Mouse (Mus musculus) cortical plate, adult 2 months (tissue): ENCODE data around the gene Lhfpl1.

Experiments
- CTCF ChIP-seq: fragments of 200-500 bp; IDR thresholded peaks from 2 replicates; pipeline ENCODE4 v1.5.1; 2011; ENCODE audit warnings: mild to moderate bottlenecking, control low read depth, low read length; ENCODE audit not compliant: insufficient read depth; ENCODE audit errors: extremely low read depth
- POLR2A ChIP-seq: fragments of 200-500 bp; IDR thresholded peaks from 2 replicates; pipeline ENCODE4 v1.6.1; 2011; ENCODE audit warnings: mild to moderate bottlenecking, low read length, control low read depth; ENCODE audit not compliant: insufficient read depth; ENCODE audit errors: extremely low read depth

GRCm38 (mm10) chrX:145371839-145372238 is 22.9 kb upstream of the Lhfpl1 start:
- TF ChIP-seq POLR2A: no peak
- TF ChIP-seq CTCF: no peak
